Mouse (Mus musculus) CD4-positive helper T cell, adult 2 months (primary cell): ENCODE results near the gene Sp3.
"Not testable (repeated sequence)": the region's sequence is repeated elsewhere in the genome, so short reads cannot be mapped to it uniquely, and the experiment has no call there.

Experiments used
- DNase-seq: peaks from one replicate; pipeline ENCODE4 v3.0.0-alpha.2; 2012; ENCODE audit warnings: low read depth, missing footprints, low spot score

The Sp3 gene

DNA sequence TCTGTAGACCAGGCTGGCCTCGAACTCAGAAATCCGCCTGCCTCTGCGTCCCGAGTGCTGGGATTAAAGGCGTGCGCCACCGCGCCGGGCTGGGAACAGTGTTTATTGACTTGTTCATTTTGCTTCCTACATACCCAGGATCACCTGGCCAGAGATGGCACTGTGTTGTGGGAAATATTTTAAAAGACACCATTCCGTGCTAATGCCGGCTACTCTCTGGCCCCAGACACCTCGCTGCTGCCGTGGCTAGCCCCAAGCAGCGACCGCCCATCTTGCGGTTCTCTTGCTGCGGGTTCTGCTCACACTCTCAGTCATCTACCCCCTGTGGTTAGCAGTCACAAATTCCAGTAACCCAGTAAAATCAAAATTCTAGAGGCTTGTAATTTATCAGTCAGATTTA, 12.3 kb upstream of the Sp3 start:
- DNase-seq: no peak

GRCm38 (mm10) chr2:72988945-72989344, 8.7 kb upstream of the Sp3 start:
- not testable (repeated sequence) for DNase-seq

DNA sequence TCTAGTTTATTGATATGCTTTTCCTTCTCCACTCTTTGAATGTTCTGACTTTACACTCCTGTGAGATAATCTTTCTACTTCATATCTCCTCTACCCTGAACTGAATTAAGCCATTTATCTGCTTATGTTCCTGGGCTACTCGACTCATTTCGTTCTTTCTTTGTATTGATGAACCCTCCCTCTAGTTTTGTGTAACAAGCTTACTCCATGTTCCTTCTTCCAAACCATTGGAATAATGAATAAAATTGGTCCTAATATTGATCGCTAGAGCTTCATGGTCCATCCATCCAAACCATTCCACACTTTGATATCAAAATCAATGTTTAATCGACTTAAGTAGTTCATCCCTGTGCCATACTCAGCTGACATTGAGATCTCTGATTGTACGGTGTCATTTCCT, 6.4 kb upstream of the Sp3 start, which contains the start of gene Gm11084:
Gene Gm11084 (minus strand): TSS at position 101 of the 400 bp plus-strand sequence.
- DNase-seq: no peak

DNA sequence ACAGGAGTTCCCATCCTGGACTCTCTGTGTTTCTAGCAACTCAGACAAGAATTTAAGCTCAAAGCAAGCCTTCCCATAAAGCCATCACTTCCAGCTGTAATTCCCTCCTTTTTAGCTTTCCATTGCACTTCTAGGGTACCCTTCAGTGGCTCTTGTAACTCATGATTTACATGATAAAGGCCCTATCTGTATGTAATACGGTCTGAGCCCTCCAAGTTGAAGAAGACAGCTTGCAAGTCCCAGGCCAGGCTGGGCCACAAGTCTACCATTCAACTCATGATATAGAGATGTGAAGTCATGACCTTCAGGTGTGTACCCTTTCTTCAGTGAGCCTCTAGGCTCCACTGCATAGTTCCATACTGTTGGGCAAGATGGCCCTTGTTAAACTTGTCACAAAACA, 5.3 kb upstream of the Sp3 start:
- no peak for DNase-seq

- DNase-seq: no peak
These were observed 4.6 kb upstream of the Sp3 start for GRCm38 (mm10) chr2:72984806-72985205.

DNA sequence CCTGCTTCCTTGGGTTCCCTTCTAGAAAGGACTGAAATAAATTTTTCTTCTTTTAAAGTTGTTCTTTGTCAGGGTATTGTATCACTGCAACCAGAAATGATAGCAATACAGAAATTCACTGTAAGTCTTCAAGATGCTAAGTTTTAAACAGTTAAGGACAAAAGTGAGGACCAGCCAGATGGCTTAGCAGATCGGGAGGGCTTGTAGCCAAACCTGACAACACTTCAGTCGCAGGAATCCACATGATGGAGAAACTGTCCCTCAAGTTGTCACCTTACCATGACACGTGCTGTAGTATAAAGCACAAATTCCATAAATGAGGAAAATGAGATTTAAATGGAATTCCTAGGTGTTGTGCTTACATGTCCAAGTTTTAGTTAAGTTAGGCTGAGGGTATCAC, 3.0 kb upstream of the Sp3 start:
- DNase-seq: no peak

GRCm38 (mm10) chr2:72982110-72982785, 2.0 kb upstream of the Sp3 start:
- DNase-seq: peak; percentile 28

DNA sequence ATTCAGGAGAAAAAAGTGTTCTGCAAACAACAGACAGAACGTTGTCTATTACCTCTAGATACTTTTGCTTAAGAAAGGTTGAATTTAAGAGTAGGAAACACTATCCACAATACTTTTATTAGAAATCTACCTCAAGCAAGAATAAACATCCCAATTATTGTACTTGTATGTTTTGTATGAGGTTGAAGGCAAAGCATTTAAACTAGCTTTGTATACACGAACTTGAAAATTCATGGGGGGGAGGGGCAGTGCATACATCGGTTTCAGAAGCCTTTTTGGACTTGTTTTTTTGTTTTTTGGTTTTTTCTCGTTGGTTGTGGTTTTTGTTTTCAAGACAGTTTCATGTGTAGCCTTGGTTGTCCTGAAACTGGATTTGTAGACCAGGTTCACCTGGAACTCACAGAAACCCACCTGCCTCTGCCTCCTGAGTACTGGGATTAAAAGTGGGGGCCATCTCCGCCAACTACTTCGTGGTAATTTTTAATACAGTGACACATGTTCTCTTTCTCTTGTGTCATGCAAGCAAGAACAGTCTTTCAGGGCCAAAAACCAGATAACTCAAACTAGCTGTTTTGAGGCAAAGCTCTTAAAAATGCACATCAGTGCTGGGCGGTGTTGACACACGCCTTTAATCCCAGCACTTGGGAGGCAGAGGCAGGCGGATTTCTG, 1.3 kb upstream of the Sp3 start:
- DNase-seq: peak; percentile 47

DNA sequence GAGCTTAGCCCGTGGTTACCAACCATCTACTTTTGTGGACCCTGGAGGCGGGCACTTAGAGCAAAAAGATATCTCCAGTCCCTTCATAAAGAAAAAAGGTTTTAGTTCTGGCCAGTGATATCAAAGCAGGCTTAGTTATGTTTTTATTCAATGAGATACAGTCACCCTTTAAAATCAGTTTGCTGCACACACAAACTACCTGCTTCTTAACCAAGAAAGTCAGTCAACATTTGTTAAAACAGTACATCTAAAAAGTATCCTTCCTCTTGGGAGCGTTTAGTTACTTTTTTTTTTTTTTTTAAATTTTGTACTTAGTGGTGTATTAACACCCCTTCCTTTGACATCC, 802 bp upstream of the Sp3 start:
- no peak for DNase-seq

DNA sequence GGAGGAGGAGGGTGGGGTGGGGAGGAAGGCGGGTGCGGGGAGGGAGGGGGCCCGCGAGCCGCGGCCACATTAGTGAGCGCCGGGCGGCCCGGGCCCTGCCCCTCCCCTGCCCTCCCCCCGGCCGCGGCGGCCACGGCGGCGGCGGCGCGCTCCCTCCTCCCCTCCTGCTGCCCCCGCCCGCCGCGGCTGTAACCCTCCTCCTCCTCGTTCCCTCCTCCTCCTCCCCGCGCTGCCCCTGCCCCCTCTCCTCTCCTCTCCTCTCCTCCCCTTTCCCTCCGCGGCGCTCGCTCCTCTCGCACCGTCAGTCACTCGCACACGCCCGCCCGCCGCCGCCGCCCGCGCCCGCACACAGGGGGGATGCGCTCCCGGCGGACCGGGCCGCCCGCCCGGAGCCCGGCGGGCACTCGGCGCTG, 581 bp downstream of the Sp3 start:
- DNase-seq: peak; percentile 93

DNA sequence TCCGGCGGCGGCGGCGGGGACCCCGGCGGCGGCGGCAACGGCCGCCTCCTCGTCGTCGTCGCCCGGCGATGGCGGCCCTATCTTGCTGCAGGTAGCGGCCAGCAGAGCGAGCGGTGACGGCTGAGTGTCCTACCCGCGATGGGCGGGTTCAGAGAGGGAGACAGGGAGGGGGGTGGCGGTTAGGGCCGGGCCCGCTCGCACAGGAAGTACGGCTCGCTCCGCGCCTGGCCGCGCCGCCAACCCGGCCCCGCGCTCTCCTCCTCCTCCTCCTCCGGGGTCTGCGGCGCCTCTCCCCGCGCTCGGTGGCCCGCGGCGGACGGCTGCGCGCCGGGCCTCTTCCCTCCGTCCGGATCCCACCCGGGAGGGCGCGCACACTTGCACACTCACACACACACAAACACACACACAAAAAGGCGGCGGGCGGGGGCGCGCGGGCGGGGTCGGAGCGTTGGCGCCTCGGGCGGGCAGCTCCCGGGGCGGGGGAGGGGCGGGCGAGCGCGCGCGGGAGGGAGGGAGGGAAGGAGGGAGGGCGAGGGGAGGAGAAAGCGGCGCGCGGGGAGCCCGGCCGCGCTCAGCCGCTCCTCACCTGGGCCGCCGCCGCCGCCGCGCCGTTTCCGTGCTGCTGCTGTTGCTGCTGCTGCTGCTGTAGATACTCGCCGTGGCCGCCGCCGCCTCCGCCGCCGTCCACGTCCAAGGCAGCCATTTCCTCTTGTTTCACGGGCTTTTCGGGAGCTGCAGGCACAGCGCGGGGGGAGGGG, 1.2 kb downstream of the Sp3 start:
- DNase-seq: peak; percentile 96

DNA sequence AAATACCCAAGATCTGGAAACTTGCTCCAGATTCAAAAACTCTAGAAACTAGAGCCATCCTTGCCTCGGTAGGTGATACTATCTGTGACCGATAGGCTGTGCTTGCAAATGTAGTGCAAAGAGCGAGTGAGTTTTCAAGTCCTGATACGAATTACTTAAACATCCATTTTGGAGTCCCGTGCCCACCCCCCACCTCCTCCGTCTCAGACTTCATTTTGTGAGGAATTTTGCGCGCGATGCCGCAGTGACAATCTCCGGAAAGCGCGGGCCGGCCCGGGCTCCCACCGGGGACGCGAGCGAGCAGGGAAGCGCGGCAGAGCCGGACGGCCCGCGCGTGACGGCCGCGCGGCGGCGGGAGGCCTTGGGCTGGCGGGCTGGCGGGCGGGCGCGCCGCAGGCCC, 1.8 kb downstream of the Sp3 start:
- peak; percentile 89 for DNase-seq

DNA sequence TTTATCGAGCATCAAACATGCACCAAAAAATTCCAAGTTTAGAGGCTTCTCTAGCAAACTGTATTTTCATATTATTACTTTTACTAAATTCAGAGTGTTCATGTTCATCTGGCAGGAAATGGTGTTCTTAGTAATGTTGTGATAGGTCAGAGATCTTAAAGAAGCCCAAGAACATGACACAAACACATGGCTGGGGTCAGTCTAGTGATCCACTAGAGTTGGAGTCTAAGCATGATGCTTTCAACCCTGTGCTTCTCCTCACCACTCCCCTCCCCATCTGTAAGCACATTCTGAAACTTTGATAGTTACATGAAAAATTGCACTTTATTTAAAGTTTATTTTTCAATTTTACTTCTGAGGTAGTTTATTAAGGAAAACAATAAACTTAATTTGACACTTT, 3.0 kb downstream of the Sp3 start:
- DNase-seq: peak; percentile 15

- DNase-seq: peak; percentile 26
These were observed 4.2 kb downstream of the Sp3 start for GRCm38 (mm10) chr2:72976036-72976435.

- DNase-seq: no peak
These were observed 9.4 kb downstream of the Sp3 start for GRCm38 (mm10) chr2:72970831-72971230.

DNA sequence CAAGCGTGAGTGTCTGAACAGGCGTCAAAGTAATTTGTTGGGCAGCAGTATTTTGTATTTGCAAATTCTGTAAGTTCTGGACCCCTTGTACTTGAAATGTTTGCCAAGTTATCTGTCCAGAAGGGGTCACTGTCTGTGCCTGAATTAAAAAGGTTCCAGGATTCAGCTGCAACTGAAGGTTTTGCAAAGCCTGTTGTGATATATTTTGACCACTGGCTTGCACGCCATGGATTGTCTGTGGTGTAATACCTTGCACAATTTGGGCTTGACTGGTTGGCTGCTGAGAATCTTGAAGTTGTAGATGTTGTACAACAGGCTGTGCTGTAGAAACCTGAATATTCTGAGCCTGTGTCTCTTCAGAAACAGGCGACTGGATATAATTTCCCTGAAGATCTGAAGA, 9.9 kb downstream of the Sp3 start:
- no peak for DNase-seq

DNA sequence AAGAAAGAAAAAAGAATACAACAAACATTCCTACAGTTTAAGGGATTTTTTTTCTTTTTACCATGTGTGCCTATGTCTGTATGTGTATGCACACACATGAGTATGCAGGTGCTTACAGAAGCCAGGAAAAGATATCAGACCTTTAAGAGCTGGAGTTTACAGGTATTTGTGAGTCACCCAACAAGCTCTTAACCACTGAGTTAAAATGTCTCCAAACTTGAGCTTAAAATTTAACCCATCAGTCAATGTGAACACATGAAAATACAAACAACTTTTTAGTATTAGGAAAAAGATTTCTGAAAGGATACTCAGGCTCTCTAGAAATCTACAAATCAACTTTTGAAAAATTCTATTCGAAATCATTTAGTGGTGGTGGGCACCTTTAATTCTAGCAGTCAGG, 11.7 kb downstream of the Sp3 start:
- DNase-seq: no peak

- no peak for DNase-seq
These were observed 14.8 kb downstream of the Sp3 start for GRCm38 (mm10) chr2:72965450-72965849.

GRCm38 (mm10) chr2:72956415-72956814, 23.8 kb downstream of the Sp3 start:
- DNase-seq: no peak

- no peak for DNase-seq
These were observed 27.3 kb downstream of the Sp3 start for GRCm38 (mm10) chr2:72952979-72953378.

- no peak for DNase-seq
These were observed 44.3 kb downstream of the Sp3 start for GRCm38 (mm10) chr2:72935937-72936336.

GRCm38 (mm10) chr2:72932186-72932585, 48.1 kb downstream of the Sp3 start:
- DNase-seq: no peak

DNA sequence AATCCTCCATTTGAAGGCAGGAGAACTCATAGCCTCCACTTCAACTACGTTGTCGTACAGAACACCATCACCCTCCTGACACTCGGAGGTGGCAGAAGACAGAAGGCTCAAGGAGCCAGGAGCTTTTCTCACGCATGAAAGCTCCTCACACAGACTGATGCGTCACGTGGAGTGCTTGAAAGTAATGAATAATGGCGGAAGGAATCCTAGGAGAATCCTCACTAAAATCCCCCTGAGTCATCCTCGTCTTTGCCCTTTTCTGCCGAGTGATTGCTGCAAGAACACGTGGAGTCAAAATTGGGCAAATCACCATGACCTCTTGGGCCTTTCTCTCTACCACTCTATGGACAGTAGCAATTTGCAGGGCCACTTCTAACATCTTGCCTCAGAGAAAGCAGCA, 55.3 kb downstream of the Sp3 start:
- DNase-seq: no peak
